Mouse (Mus musculus): Measurements from ENCODE around the gene Nr1h4. TPM values are rescaled to one million over a fixed set of nuclear protein-coding genes. Genes with fewer than 3 reads are reported as not detected.

Nr1h4 gene
- polyA plus RNA-seq, 1 experiment from 2014 or later, result not detected

DNA sequence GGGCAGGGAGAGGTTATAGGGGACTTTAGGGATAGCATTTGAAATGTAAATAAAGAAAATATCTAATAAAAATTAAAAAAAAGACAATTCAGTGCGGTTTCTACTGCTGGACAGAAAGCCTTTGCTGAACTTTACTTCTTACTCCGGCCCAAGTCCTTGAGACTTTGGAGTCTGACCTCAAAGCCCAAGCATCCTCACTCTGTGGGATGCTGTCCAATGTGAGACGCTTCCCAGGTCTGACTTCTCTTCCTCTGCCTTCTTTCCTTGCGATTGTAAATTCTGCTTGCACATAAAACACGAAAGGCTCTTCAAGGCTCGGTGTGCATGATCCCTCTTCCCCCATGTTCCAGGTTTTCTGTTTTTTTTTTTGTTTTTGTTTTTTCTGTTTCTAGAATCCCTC is 31.5 kb downstream of the Nr1h4 start:
- Histone ChIP-seq H3K4me1 (ENCODE audit: control insufficient read depth, insufficient read depth, low read length) (no peaks in the 10 kb centered on the region), H3K4me3 (ENCODE audit: low read depth, low read length) (no peak overlapping the region), H3K9ac (ENCODE audit: low read depth, low read length) (no peak overlapping the region), H3K4me2 (ENCODE audit: low read depth, low read length) (no peak overlapping the region), H3K36me3 (ENCODE audit: control insufficient read depth, insufficient read depth, low read length) (no peaks in the 10 kb centered on the region), H3K9me3 (ENCODE audit: control insufficient read depth, low read length) (no peaks in the 10 kb centered on the region), H3K27ac (replicated peaks; ENCODE audit: low read depth, low read length) (no peak overlapping the region), H3K27me3 (replicated peaks; ENCODE audit: control insufficient read depth, insufficient read depth, low read length) (no peaks in the 10 kb centered on the region)
- WGBS, result 88% methylated on average over 6 of the region's 6 CpGs
- DNase-seq (ENCODE audit: low spot score) (no peak), ATAC-seq (ENCODE audit: low read depth) (no peak)

DNA sequence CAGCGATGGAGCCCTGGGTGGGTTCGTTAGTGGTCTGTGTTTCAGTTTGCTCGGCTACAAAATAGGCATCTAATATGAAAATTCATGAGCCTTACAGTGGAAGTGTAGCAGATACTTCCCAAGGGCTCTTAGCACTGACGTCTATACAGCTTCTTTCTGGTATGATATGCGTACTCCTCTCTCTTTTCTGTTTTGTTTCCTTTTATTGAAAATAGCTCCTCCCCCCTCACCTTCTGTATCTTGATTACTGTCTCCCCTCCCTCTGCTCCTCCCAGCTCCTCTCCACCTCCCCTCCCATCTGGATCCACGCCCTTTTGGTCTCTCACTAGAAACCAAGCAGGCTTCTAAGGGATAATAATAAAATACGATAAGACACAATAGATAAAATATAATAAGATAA is 37.8 kb downstream of the Nr1h4 start:
- Histone ChIP-seq H3K4me1 (ENCODE audit: control insufficient read depth, insufficient read depth, low read length) (no peaks in the 10 kb centered on the region), H3K4me3 (ENCODE audit: low read depth, low read length) (no peak overlapping the region), H3K9me3 (ENCODE audit: control insufficient read depth, low read length) (no peaks in the 10 kb centered on the region), H3K27me3 (replicated peaks; ENCODE audit: control insufficient read depth, insufficient read depth, low read length) (no peaks in the 10 kb centered on the region), H3K27ac (replicated peaks; ENCODE audit: low read depth, low read length) (no peak overlapping the region), H3K4me2 (ENCODE audit: low read depth, low read length) (no peak overlapping the region), H3K9ac (ENCODE audit: low read depth, low read length) (no peak overlapping the region), H3K36me3 (ENCODE audit: control insufficient read depth, insufficient read depth, low read length) (no peaks in the 10 kb centered on the region)
- 80% methylated on average over 7 of the region's 7 CpGs for WGBS
- ATAC-seq (ENCODE audit: low read depth) (no peak), DNase-seq (ENCODE audit: low spot score) (no peak)

DNA sequence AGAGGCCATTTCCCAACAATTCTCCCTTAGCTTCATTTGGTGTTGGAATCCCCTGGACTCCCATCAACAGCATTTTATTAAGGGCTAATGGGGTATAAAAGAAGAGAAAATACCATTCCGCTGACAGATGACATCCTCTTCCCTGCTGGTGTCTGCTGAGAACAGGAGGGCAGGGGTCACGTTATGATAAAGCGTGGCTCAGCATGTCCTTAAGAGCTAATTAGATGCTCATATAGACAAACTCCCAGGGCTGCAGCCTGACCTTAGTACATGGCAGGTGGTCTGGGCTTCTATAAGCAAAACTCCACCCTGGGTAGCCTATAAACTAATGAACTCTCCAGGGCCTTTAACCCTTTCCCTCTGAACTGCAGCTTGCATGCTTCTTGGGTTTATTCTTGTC is 42.1 kb downstream of the Nr1h4 start:
- H3K27me3 ChIP-seq (replicated peaks; ENCODE audit: control insufficient read depth, insufficient read depth, low read length), result no peaks in the 10 kb centered on the region
- H3K9ac ChIP-seq (ENCODE audit: low read depth, low read length), result no peak overlapping the region
- H3K4me2 ChIP-seq (ENCODE audit: low read depth, low read length), result no peak overlapping the region
- H3K9me3 ChIP-seq (ENCODE audit: control insufficient read depth, low read length), result no peaks in the 10 kb centered on the region
- no peak overlapping the region for H3K27ac ChIP-seq (replicated peaks; ENCODE audit: low read depth, low read length)
- ATAC-seq (ENCODE audit: low read depth), result no peak
- H3K4me3 ChIP-seq (ENCODE audit: low read depth, low read length), result no peak overlapping the region
- H3K36me3 ChIP-seq (ENCODE audit: control insufficient read depth, insufficient read depth, low read length), result no peaks in the 10 kb centered on the region
- H3K4me1 ChIP-seq (ENCODE audit: control insufficient read depth, insufficient read depth, low read length), result no peaks in the 10 kb centered on the region
- DNase-seq (ENCODE audit: low spot score), result peak; percentile 26
- WGBS, result 42% methylated on average over 3 of the region's 3 CpGs

DNA sequence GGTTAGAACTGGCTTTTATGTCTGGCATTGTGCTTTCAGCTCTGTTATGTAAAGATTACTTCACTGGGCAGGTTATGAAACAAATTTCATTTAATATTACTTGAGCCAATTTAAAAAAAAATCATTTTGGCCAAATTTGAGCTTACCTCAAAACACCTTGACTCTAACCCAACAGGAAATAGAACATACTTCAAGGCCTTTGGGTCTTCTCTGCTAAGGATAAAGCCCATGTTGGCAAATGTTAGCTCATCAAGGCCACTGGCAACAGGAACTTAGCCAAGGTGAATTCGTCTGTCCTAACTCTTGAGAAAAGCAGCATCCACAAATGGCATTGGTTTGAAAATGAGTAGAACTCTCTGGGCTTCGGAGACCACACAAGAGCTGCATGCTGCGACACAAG is 43.1 kb downstream of the Nr1h4 start:
- H3K9me3 ChIP-seq (ENCODE audit: control insufficient read depth, low read length), result no peaks in the 10 kb centered on the region
- H3K36me3 ChIP-seq (ENCODE audit: control insufficient read depth, insufficient read depth, low read length), result no peaks in the 10 kb centered on the region
- ATAC-seq (ENCODE audit: low read depth) (no peak), DNase-seq (ENCODE audit: low spot score) (no peak)
- H3K4me3 ChIP-seq (ENCODE audit: low read depth, low read length), result no peak overlapping the region
- 85% methylated on average over 3 of the region's 3 CpGs for WGBS
- H3K27ac ChIP-seq (replicated peaks; ENCODE audit: low read depth, low read length), result no peak overlapping the region
- no peak overlapping the region for H3K9ac ChIP-seq (ENCODE audit: low read depth, low read length)
- no peaks in the 10 kb centered on the region for H3K27me3 ChIP-seq (replicated peaks; ENCODE audit: control insufficient read depth, insufficient read depth, low read length)
- no peak overlapping the region for H3K4me2 ChIP-seq (ENCODE audit: low read depth, low read length)
- H3K4me1 ChIP-seq (ENCODE audit: control insufficient read depth, insufficient read depth, low read length), result no peaks in the 10 kb centered on the region

DNA sequence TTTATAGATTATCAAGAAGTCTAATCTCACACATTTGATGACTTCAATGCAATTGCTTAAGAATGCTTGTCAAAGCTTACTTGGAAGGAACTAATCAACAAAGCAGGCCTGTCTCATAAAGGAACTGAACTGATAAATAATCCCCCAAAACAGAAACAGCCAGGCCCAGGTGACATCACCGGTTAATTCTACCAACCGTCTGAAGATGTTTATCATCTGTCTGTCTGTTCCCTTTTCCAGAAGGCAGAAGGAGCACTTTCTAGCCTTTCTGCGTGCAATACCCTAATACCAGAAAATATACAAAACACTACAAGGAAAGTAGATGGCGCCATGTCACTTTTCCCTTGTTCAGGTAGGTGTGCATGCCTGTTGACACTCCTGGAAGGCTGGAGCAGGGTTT is 43.9 kb downstream of the Nr1h4 start:
- H3K4me1 ChIP-seq (ENCODE audit: control insufficient read depth, insufficient read depth, low read length), result no peaks in the 10 kb centered on the region
- no peak overlapping the region for H3K27ac ChIP-seq (replicated peaks; ENCODE audit: low read depth, low read length)
- H3K27me3 ChIP-seq (replicated peaks; ENCODE audit: control insufficient read depth, insufficient read depth, low read length), result no peaks in the 10 kb centered on the region
- no peak overlapping the region for H3K4me2 ChIP-seq (ENCODE audit: low read depth, low read length)
- no peak overlapping the region for H3K9ac ChIP-seq (ENCODE audit: low read depth, low read length)
- no peak overlapping the region for H3K4me3 ChIP-seq (ENCODE audit: low read depth, low read length)
- DNase-seq (ENCODE audit: low spot score), result no peak
- no peak for ATAC-seq (ENCODE audit: low read depth)
- WGBS, result 80% methylated on average over 4 of the region's 4 CpGs
- no peaks in the 10 kb centered on the region for H3K36me3 ChIP-seq (ENCODE audit: control insufficient read depth, insufficient read depth, low read length)
- no peaks in the 10 kb centered on the region for H3K9me3 ChIP-seq (ENCODE audit: control insufficient read depth, low read length)

DNA sequence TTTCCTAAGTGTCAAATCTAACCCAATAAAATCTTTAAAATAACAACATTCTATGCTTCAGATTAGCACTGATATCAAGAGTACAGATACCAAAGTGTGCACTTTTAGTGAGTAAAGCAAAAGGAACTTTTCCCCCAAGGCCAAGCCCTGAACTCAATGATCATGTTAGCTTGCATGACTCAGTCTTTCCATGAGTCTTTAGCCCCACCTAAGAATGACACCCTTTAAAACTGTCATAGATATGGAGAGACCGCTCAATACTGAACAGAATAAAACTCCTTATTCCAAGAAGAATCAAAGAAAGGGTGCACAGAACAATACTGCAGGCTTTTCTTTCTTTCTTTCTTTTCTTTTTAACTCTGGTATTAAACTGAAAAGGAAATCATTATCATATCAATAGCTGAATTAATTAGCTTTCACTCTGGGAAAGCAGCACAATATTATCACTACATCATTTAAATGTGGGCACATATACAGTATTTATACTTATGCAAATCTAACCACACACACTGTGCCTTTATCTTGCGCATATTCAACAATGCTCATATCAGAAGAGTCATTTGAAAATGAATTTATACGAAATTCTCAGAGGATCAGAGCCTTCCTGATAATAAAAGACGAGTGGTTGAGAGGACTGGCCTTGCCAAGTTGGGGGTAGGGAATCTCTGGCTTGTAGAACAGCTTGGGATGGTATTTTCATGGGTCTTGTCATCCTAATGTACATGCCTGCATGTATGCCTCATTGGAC is 46.2 kb downstream of the Nr1h4 start:
- no peak overlapping the region for H3K9ac ChIP-seq (ENCODE audit: low read depth, low read length)
- no peak for ATAC-seq (ENCODE audit: low read depth)
- WGBS, result 62% methylated on average over 4 of the region's 4 CpGs
- H3K9me3 ChIP-seq (ENCODE audit: control insufficient read depth, low read length), result no peaks in the 10 kb centered on the region
- H3K36me3 ChIP-seq (ENCODE audit: control insufficient read depth, insufficient read depth, low read length), result no peaks in the 10 kb centered on the region
- H3K27me3 ChIP-seq (replicated peaks; ENCODE audit: control insufficient read depth, insufficient read depth, low read length), result no peaks in the 10 kb centered on the region
- no peak overlapping the region for H3K4me2 ChIP-seq (ENCODE audit: low read depth, low read length)
- no peaks in the 10 kb centered on the region for H3K4me1 ChIP-seq (ENCODE audit: control insufficient read depth, insufficient read depth, low read length)
- DNase-seq (ENCODE audit: low spot score), result no peak
- H3K4me3 ChIP-seq (ENCODE audit: low read depth, low read length), result no peak overlapping the region
- no peak overlapping the region for H3K27ac ChIP-seq (replicated peaks; ENCODE audit: low read depth, low read length)

DNA sequence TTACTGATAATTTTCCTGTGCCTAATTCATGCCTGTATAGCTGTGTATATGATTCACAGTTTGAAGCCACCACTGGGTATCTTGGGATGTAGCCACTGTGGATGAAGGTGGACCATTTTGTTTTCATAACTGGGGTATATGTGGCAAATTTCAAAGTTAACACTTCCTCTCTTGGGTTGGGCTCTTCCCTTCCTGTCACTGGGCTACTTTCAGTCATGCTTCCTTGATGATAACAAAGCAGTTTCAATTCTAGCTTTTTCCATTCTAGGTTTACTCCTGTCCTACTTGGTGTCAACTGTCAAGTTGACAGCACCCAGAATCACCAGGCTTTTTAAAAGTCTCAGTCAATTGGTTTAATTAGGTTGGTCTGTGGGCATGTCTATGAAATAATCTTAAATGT is 48.5 kb downstream of the Nr1h4 start:
- ATAC-seq (ENCODE audit: low read depth), result no peak
- no peaks in the 10 kb centered on the region for H3K36me3 ChIP-seq (ENCODE audit: control insufficient read depth, insufficient read depth, low read length)
- no peak overlapping the region for H3K27ac ChIP-seq (replicated peaks; ENCODE audit: low read depth, low read length)
- H3K4me1 ChIP-seq (ENCODE audit: control insufficient read depth, insufficient read depth, low read length), result no peaks in the 10 kb centered on the region
- H3K4me2 ChIP-seq (ENCODE audit: low read depth, low read length), result no peak overlapping the region
- no peak overlapping the region for H3K4me3 ChIP-seq (ENCODE audit: low read depth, low read length)
- no peak for DNase-seq (ENCODE audit: low spot score)
- H3K9me3 ChIP-seq (ENCODE audit: control insufficient read depth, low read length), result no peaks in the 10 kb centered on the region
- H3K9ac ChIP-seq (ENCODE audit: low read depth, low read length), result no peak overlapping the region
- no peaks in the 10 kb centered on the region for H3K27me3 ChIP-seq (replicated peaks; ENCODE audit: control insufficient read depth, insufficient read depth, low read length)

DNA sequence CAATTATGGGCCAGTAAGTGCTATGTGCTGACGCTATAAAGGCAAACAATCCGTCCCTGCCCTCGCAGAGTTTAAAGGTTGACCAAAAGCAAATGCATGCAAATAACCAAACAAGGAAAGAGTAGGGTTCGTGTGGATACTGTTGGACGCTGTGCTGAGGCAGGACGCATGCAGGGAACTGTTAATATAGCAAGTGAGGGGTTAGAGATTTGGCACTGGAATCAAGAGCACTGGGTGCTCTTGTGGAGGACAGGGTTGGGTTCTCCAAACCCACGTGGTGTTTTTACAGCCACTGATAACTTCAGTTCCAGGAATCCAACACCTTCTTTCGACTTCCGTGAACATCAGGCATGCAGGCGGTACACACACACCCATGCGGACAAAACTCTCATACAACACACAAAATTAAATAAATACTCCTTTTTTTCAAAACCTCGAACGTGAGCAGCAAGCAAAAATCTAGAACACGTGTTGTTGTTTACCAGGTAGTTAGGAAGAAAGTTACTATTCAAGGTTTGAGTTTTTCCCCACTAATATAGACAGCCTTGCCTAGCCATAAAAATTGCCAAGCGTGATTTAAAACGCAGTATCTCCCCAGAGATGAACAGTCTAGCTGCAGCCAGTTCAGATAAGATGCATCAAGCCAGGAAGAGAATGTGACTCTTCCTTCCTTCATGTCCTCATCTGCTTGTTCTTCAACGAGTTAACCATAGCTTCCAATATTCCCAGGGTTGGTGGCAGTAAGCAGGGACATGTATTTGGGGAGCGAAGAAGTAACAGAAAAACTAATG is 49.4 kb downstream of the Nr1h4 start:
- 80% methylated on average over 18 of the region's 18 CpGs for WGBS
- Histone ChIP-seq H3K27me3 (replicated peaks; ENCODE audit: control insufficient read depth, insufficient read depth, low read length) (no peaks in the 10 kb centered on the region), H3K4me3 (ENCODE audit: low read depth, low read length) (no peak overlapping the region), H3K4me2 (ENCODE audit: low read depth, low read length) (no peak overlapping the region), H3K9me3 (ENCODE audit: control insufficient read depth, low read length) (no peaks in the 10 kb centered on the region), H3K4me1 (ENCODE audit: control insufficient read depth, insufficient read depth, low read length) (no peaks in the 10 kb centered on the region), H3K9ac (ENCODE audit: low read depth, low read length) (no peak overlapping the region), H3K36me3 (ENCODE audit: control insufficient read depth, insufficient read depth, low read length) (no peaks in the 10 kb centered on the region), H3K27ac (replicated peaks; ENCODE audit: low read depth, low read length) (no peak overlapping the region)
- ATAC-seq (ENCODE audit: low read depth) (no peak), DNase-seq (ENCODE audit: low spot score) (no peak)

DNA sequence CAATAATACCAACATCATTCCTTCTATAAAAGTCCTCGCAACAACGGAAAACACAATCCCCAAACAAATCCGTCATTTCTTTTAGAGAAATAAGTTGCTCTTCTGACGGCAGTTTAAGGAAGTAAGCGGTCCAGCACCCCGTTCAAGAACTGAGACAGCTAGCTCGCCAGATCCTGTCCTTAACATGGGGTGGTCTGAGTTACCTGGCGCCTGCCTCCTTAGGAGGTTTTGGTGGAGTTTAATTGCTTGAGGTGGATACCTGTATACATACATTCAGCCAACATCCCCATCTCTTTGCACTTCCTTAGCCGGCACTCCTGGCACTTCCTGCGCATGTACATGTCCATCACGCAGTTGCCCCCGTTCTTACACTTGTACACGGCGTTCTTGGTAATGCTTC is 50.3 kb downstream of the Nr1h4 start:
- Histone ChIP-seq H3K4me1 (ENCODE audit: control insufficient read depth, insufficient read depth, low read length) (no peaks in the 10 kb centered on the region), H3K4me3 (ENCODE audit: low read depth, low read length) (no peak overlapping the region), H3K36me3 (ENCODE audit: control insufficient read depth, insufficient read depth, low read length) (no peaks in the 10 kb centered on the region), H3K9ac (ENCODE audit: low read depth, low read length) (no peak overlapping the region), H3K4me2 (ENCODE audit: low read depth, low read length) (no peak overlapping the region), H3K27ac (replicated peaks; ENCODE audit: low read depth, low read length) (no peak overlapping the region), H3K9me3 (ENCODE audit: control insufficient read depth, low read length) (no peaks in the 10 kb centered on the region), H3K27me3 (replicated peaks; ENCODE audit: control insufficient read depth, insufficient read depth, low read length) (no peaks in the 10 kb centered on the region)
- DNase-seq (ENCODE audit: low spot score) (no peak), ATAC-seq (ENCODE audit: low read depth) (no peak)
- 86% methylated on average over 14 of the region's 14 CpGs for WGBS

Data from embryonic facial prominence, embryonic 14.5 days (tissue).